Mouse (Mus musculus): ENCODE results near the gene Osbpl3. TPM values are rescaled to one million over a fixed set of nuclear protein-coding genes. Genes with fewer than 3 reads are reported as not detected.
A peak's percentile ranks its signal among the peaks of the same experiment; 100 is the strongest.

Osbpl3 gene
- polyA plus RNA-seq, 1 experiment: 9.6 TPM

DNA sequence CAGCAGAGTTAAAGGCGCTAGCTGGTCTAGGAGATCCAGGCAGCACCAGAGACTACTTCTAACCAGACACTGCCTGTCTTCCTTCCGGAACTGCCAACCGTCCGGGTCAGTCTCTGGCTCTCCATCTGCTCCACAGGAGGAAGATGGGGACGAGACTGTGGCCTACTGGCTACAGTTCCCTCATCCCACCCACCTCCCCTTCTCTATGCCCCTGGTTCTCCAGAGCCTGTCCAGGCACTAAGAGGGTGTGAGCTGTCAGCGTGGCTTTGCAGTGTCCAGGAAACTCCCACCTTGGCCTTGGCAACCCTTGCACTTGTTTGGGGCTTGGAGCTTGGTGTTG is 194.1 kb downstream of the Osbpl3 start:
- peak overlapping the region; percentile 30 for H3K27ac ChIP-seq (ENCODE audit: insufficient read depth, low read length)
- no peak for DNase-seq
- no peaks in the 10 kb centered on the region for H3K27me3 ChIP-seq (ENCODE audit: control insufficient read depth, insufficient read depth, low read length)
- TF ChIP-seq POLR2A (IDR thresholded peaks at IDR 0.05; ENCODE audit: borderline replicate concordance, insufficient read depth, low read length): no peak
- no peak for TF ChIP-seq CTCF (IDR thresholded peaks at IDR 0.05; ENCODE audit: borderline replicate concordance, insufficient read depth, low read depth, low read length)
- under 1% methylated on average over 6 of the region's 6 CpGs for whole genome bisulfite sequencing
- peak overlapping the region; percentile 77 for H3K4me3 ChIP-seq (replicated peaks; ENCODE audit: insufficient read depth, low read depth, low read length)
- peaks cover 5% of the 10 kb centered on the region; the same call in 1 of the 2 replicates for H3K4me1 ChIP-seq (ENCODE audit: control insufficient read depth, insufficient read depth, low read length)

GRCm38 (mm10) chr6:50261201-50261921 is 194.6 kb downstream of the Osbpl3 start:
- peaks cover 5% of the 10 kb centered on the region; the same call in 1 of the 2 replicates for H3K4me1 ChIP-seq (ENCODE audit: control insufficient read depth, insufficient read depth, low read length)
- no peaks in the 10 kb centered on the region for H3K27me3 ChIP-seq (ENCODE audit: control insufficient read depth, insufficient read depth, low read length)
- TF ChIP-seq POLR2A (IDR thresholded peaks at IDR 0.05; ENCODE audit: borderline replicate concordance, insufficient read depth, low read length): peak; percentile 58; the same call in 1 of the 2 replicates
- TF ChIP-seq CTCF (IDR thresholded peaks at IDR 0.05; ENCODE audit: borderline replicate concordance, insufficient read depth, low read depth, low read length): no peak
- under 1% methylated on average over 35 of the region's 35 CpGs for WGBS
- peak overlapping the region; percentile 30 for H3K27ac ChIP-seq (ENCODE audit: insufficient read depth, low read length)
- H3K4me3 ChIP-seq (replicated peaks; ENCODE audit: insufficient read depth, low read depth, low read length): peak overlapping the region; percentile 77
- peak; percentile 92 to 93 for DNase-seq

GRCm38 (mm10) chr6:50255356-50255755 is 200.6 kb downstream of the Osbpl3 start:
- no peak for DNase-seq
- no peak overlapping the region for H3K4me3 ChIP-seq (replicated peaks; ENCODE audit: insufficient read depth, low read depth, low read length)
- TF ChIP-seq POLR2A (IDR thresholded peaks at IDR 0.05; ENCODE audit: borderline replicate concordance, insufficient read depth, low read length) (no peak), CTCF (IDR thresholded peaks at IDR 0.05; ENCODE audit: borderline replicate concordance, insufficient read depth, low read depth, low read length) (no peak)
- H3K27ac ChIP-seq (ENCODE audit: insufficient read depth, low read length): no peak overlapping the region
- WGBS: 46% methylated on average over 5 of the region's 5 CpGs
- 0 out of 2 replicates have a peak, but pooled peaks cover 2% of the 10 kb centered on the region for H3K4me1 ChIP-seq (ENCODE audit: control insufficient read depth, insufficient read depth, low read length)
- H3K27me3 ChIP-seq (ENCODE audit: control insufficient read depth, insufficient read depth, low read length): no peaks in the 10 kb centered on the region

- WGBS: 52% methylated on average over 10 of the region's 10 CpGs
- H3K27me3 ChIP-seq (ENCODE audit: control insufficient read depth, insufficient read depth, low read length): no peaks in the 10 kb centered on the region
- TF ChIP-seq POLR2A (IDR thresholded peaks at IDR 0.05; ENCODE audit: borderline replicate concordance, insufficient read depth, low read length) (no peak), CTCF (IDR thresholded peaks at IDR 0.05; ENCODE audit: borderline replicate concordance, insufficient read depth, low read depth, low read length) (no peak)
- 0 out of 2 replicates have a peak, but pooled peaks cover 2% of the 10 kb centered on the region for H3K4me1 ChIP-seq (ENCODE audit: control insufficient read depth, insufficient read depth, low read length)
- peak in 1 of 2 experiments; percentile 36 for DNase-seq
- H3K27ac ChIP-seq (ENCODE audit: insufficient read depth, low read length): no peak overlapping the region
- H3K4me3 ChIP-seq (replicated peaks; ENCODE audit: insufficient read depth, low read depth, low read length): no peak overlapping the region
Observed at GRCm38 (mm10) chr6:50254723-50255184, 201.2 kb downstream of the Osbpl3 start.

DNA sequence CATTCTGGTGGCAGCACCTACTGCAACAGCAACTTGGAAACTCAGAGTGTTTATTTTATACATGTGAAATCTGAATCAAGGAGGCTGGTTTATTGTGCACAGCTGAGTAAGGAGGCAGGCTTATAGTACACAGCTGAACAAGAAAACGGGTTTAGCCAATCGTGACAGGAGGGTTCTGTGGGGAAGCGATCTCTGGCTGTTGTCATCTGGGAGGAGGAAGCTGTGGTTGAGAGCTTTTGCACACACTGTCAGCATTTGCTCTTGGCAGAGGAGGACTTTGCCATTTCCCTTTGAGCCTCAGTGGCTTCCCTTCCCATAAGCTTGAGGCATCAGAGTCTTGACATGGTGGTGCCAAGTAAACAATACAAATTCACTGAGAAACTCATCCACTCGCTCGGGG is 203.3 kb downstream of the Osbpl3 start:
- H3K27ac ChIP-seq (ENCODE audit: insufficient read depth, low read length): no peak overlapping the region
- no peaks in the 10 kb centered on the region for H3K4me1 ChIP-seq (ENCODE audit: control insufficient read depth, insufficient read depth, low read length)
- DNase-seq: no peak
- WGBS: 59% methylated on average over 5 of the region's 5 CpGs
- H3K4me3 ChIP-seq (replicated peaks; ENCODE audit: insufficient read depth, low read depth, low read length): no peak overlapping the region
- TF ChIP-seq CTCF (IDR thresholded peaks at IDR 0.05; ENCODE audit: borderline replicate concordance, insufficient read depth, low read depth, low read length) (no peak), POLR2A (IDR thresholded peaks at IDR 0.05; ENCODE audit: borderline replicate concordance, insufficient read depth, low read length) (no peak)
- H3K27me3 ChIP-seq (ENCODE audit: control insufficient read depth, insufficient read depth, low read length): no peaks in the 10 kb centered on the region

- H3K27me3 ChIP-seq (ENCODE audit: control insufficient read depth, insufficient read depth, low read length): no peaks in the 10 kb centered on the region
- no peaks in the 10 kb centered on the region for H3K4me1 ChIP-seq (ENCODE audit: control insufficient read depth, insufficient read depth, low read length)
- 92% methylated on average over 4 of the region's 4 CpGs for WGBS
- H3K27ac ChIP-seq (ENCODE audit: insufficient read depth, low read length): no peak overlapping the region
- H3K4me3 ChIP-seq (replicated peaks; ENCODE audit: insufficient read depth, low read depth, low read length): no peak overlapping the region
- TF ChIP-seq CTCF (IDR thresholded peaks at IDR 0.05; ENCODE audit: borderline replicate concordance, insufficient read depth, low read depth, low read length) (no peak), POLR2A (IDR thresholded peaks at IDR 0.05; ENCODE audit: borderline replicate concordance, insufficient read depth, low read length) (no peak)
- DNase-seq: no peak
Observed at GRCm38 (mm10) chr6:50247791-50248190, 208.2 kb downstream of the Osbpl3 start.

DNA sequence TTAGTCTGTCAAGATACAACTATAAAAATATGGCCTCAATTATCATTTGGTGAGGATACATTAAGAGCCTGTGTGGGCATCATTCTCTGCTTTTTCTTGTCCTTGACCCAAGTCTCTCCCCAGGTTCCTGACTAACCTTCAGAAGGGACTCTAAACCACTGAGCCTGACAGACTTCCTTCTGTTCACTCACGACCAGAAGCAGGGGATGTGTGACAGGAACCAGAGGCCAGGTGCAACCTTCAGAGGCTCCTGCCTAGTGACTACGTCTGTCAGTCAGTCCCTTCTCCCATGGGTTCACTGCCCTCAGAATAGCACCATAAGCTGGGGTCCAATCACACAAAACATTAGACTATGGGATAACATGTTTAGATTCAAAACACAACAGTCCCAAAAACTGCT is 208.6 kb downstream of the Osbpl3 start:
- Histone ChIP-seq H3K27me3 (ENCODE audit: control insufficient read depth, insufficient read depth, low read length) (no peaks in the 10 kb centered on the region), H3K4me3 (replicated peaks; ENCODE audit: insufficient read depth, low read depth, low read length) (no peak overlapping the region), H3K27ac (ENCODE audit: insufficient read depth, low read length) (no peak overlapping the region), H3K4me1 (ENCODE audit: control insufficient read depth, insufficient read depth, low read length) (no peaks in the 10 kb centered on the region)
- no peak for DNase-seq
- 75% methylated on average over 2 of the region's 2 CpGs for WGBS
- TF ChIP-seq CTCF (IDR thresholded peaks at IDR 0.05; ENCODE audit: borderline replicate concordance, insufficient read depth, low read depth, low read length) (no peak), POLR2A (IDR thresholded peaks at IDR 0.05; ENCODE audit: borderline replicate concordance, insufficient read depth, low read length) (no peak)

GRCm38 (mm10) chr6:50244967-50245366 is 211.0 kb downstream of the Osbpl3 start:
- TF ChIP-seq CTCF (IDR thresholded peaks at IDR 0.05; ENCODE audit: borderline replicate concordance, insufficient read depth, low read depth, low read length) (no peak), POLR2A (IDR thresholded peaks at IDR 0.05; ENCODE audit: borderline replicate concordance, insufficient read depth, low read length) (no peak)
- H3K27me3 ChIP-seq (ENCODE audit: control insufficient read depth, insufficient read depth, low read length): no peaks in the 10 kb centered on the region
- H3K4me3 ChIP-seq (replicated peaks; ENCODE audit: insufficient read depth, low read depth, low read length): no peak overlapping the region
- no peak overlapping the region for H3K27ac ChIP-seq (ENCODE audit: insufficient read depth, low read length)
- 88% methylated on average over 4 of the region's 4 CpGs for WGBS
- DNase-seq: no peak
- no peaks in the 10 kb centered on the region for H3K4me1 ChIP-seq (ENCODE audit: control insufficient read depth, insufficient read depth, low read length)
